Mouse (Mus musculus) ES-Bruce4 (cell line): ENCODE data around the gene Dnase1l2. TPM values are rescaled to one million over a fixed set of nuclear protein-coding genes. Genes with fewer than 3 reads are reported as not detected.

Source experiments
- H3K27ac ChIP-seq: 2 replicates; pipeline ENCODE4 v1.5.1; 2012; ENCODE audit warnings: low read length, inconsistent platforms; ENCODE audit not compliant: insufficient read depth
- H3K27me3 ChIP-seq: 2 replicates; pipeline ENCODE4 v1.6.1; 2012; ENCODE audit warnings: mild to moderate bottlenecking, low read length, inconsistent platforms; ENCODE audit not compliant: control insufficient read depth, poor library complexity, insufficient read depth, severe bottlenecking
- H3K36me3 ChIP-seq: 2 replicates; pipeline ENCODE4 v1.6.1; 2012; ENCODE audit warnings: inconsistent platforms, mild to moderate bottlenecking, low read length, moderate library complexity; ENCODE audit not compliant: control insufficient read depth, poor library complexity, insufficient read depth, severe bottlenecking
- H3K4me1 ChIP-seq: one replicate; pipeline ENCODE4 v1.8.1; 2011; ENCODE audit warnings: low read length; ENCODE audit not compliant: control insufficient read depth, insufficient read depth
- H3K4me3 ChIP-seq: 2 replicates; pipeline ENCODE4 v1.5.1; 2011; ENCODE audit warnings: low read depth, mild to moderate bottlenecking, low read length
- H3K9ac ChIP-seq: 2 replicates; pipeline ENCODE4 v1.6.1; 2012; ENCODE audit warnings: low read depth, mild to moderate bottlenecking, inconsistent platforms; ENCODE audit not compliant: poor library complexity, severe bottlenecking
- H3K9me3 ChIP-seq: replicated peaks from 2 replicates; pipeline ENCODE4 v1.6.1; 2012; ENCODE audit warnings: mild to moderate bottlenecking, low read length, inconsistent platforms; ENCODE audit not compliant: control insufficient read depth, poor library complexity, insufficient read depth, severe bottlenecking
- CTCF ChIP-seq: IDR thresholded peaks from one replicate; pipeline ENCODE4 v1.8.1; 2011; ENCODE audit warnings: low read depth, low read length
- EP300 ChIP-seq: IDR thresholded peaks from 2 replicates; pipeline ENCODE4 v1.6.1; 2011; ENCODE audit warnings: low read depth, low read length; ENCODE audit not compliant: insufficient read depth
- POLR2A ChIP-seq: IDR thresholded peaks from one replicate; pipeline ENCODE4 v1.8.1; 2011; ENCODE audit warnings: low read length; ENCODE audit not compliant: insufficient read depth
- polyA plus RNA-seq: library from polyadenylated mRNA; stranded (reverse); fragments of >200 nt; gene quantifications from 2 replicates; pipeline ENCODE4 v1.2.4, GENCODE M21; 2011; ENCODE audit warnings: low read depth; ENCODE audit not compliant: missing spikeins, insufficient read depth, insufficient read length

Dnase1l2 gene
- polyA plus RNA-seq, 1 experiment = 0.42 TPM

DNA sequence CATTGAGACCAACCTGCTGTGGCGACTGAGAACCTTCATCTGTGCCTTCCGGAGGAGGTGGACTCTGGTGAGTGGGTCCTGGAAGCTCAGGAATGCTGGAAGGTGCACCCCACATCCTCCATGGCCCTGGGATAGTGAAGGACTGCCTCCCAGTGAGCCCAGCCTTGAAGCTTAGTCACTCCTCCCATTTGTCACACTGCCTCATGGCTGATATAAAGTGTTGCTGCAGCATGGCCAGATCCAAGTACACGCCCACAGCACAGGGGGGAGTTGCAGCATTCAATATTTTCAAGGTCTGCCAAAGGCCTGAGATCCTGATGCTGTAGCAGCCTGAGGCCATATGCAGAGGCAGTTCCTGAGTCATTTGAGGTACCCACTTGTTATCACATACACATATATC lies 40.5 kb downstream of the Dnase1l2 start:
- Histone ChIP-seq H3K27me3 (no peaks in the 10 kb centered on the region), H3K27ac (no peak overlapping the region), H3K4me1 (no peaks in the 10 kb centered on the region), H3K9me3 (no peaks in the 10 kb centered on the region), H3K4me3 (no peak overlapping the region), H3K9ac (no peak overlapping the region), H3K36me3 (no peaks in the 10 kb centered on the region)
- TF ChIP-seq CTCF = no peak
- no peak for TF ChIP-seq POLR2A
- TF ChIP-seq EP300 = no peak

- Histone ChIP-seq H3K4me1 (no peaks in the 10 kb centered on the region), H3K27ac (no peak overlapping the region), H3K9me3 (no peaks in the 10 kb centered on the region), H3K27me3 (no peaks in the 10 kb centered on the region), H3K36me3 (no peaks in the 10 kb centered on the region), H3K9ac (no peak overlapping the region), H3K4me3 (no peak overlapping the region)
- no peak for TF ChIP-seq POLR2A
- no peak for TF ChIP-seq CTCF
- no peak for TF ChIP-seq EP300
Measured at GRCm38 (mm10) chr17:24394456-24394855, 48.4 kb downstream of the Dnase1l2 start.

DNA sequence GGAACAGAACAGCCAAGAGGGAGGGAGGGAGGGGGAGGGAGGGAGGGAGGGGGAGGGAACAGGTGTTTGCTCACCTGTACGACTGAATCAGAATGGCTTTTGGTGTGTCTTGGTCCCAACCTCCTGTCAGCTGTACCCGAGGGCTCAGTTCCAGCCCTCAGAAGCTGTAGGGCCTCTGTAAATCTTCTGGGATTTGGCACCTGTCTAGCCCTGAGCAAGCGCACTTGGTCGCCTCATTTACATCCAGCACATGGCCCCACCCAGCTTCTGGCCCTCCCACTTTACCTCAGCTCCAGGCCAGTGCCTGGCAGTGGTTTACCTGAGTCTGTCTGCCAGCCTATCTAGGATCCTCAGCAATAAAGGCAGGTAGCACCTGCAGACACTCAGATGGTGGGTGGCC lies 49.4 kb downstream of the Dnase1l2 start:
- no peaks in the 10 kb centered on the region for H3K27me3 ChIP-seq
- H3K4me1 ChIP-seq = no peaks in the 10 kb centered on the region
- TF ChIP-seq CTCF (no peak), POLR2A (no peak), EP300 (no peak)
- H3K4me3 ChIP-seq = no peak overlapping the region
- H3K9me3 ChIP-seq = no peaks in the 10 kb centered on the region
- no peak overlapping the region for H3K27ac ChIP-seq
- H3K9ac ChIP-seq = no peak overlapping the region
- H3K36me3 ChIP-seq = no peaks in the 10 kb centered on the region

GRCm38 (mm10) chr17:24391149-24391548 lies 51.8 kb downstream of the Dnase1l2 start:
- Histone ChIP-seq H3K27me3 (no peaks in the 10 kb centered on the region), H3K4me3 (no peak overlapping the region), H3K9me3 (no peaks in the 10 kb centered on the region), H3K9ac (no peak overlapping the region), H3K4me1 (no peaks in the 10 kb centered on the region), H3K27ac (no peak overlapping the region), H3K36me3 (no peaks in the 10 kb centered on the region)
- TF ChIP-seq CTCF (peak; percentile 90), POLR2A (no peak)

Other genes starting within 250 kb of the Dnase1l2 start
- 14.4 and 16.6 TPM in 2 replicates for gene Tbc1d24, start 237.5 kb downstream of the Dnase1l2 start, polyA plus RNA-seq
- 0.88 and 0.96 TPM in 2 replicates for gene Ntn3, start 233.6 kb downstream of the Dnase1l2 start, polyA plus RNA-seq
- 21.0 and 24.5 TPM in 2 replicates for gene Tedc2, start 222.3 kb downstream of the Dnase1l2 start, polyA plus RNA-seq
- gene Ccnf, start 191.6 kb downstream of the Dnase1l2 start, polyA plus RNA-seq = 133 and 151 TPM in 2 replicates
- gene Abca17, start 92.0 kb downstream of the Dnase1l2 start, polyA plus RNA-seq = not detected in 2 replicates
- 15.1 and 15.4 TPM in 2 replicates for gene Abca3, start 91.2 kb downstream of the Dnase1l2 start, polyA plus RNA-seq
- gene Rnps1, start 28.5 kb downstream of the Dnase1l2 start, polyA plus RNA-seq = 323 and 334 TPM in 2 replicates
- 46.4 and 46.7 TPM in 2 replicates for gene Eci1, start 16.5 kb downstream of the Dnase1l2 start, polyA plus RNA-seq
- 13.0 and 15.3 TPM in 2 replicates for gene E4f1, start 27.2 kb upstream of the Dnase1l2 start, polyA plus RNA-seq
- gene Pgp, start 27.3 kb upstream of the Dnase1l2 start, polyA plus RNA-seq = 15.4 and 16.4 TPM in 2 replicates
- gene Bricd5, start 30.8 kb upstream of the Dnase1l2 start, polyA plus RNA-seq = not detected in 2 replicates
- gene Mlst8, start 36.0 kb upstream of the Dnase1l2 start, polyA plus RNA-seq = 20.4 and 22.8 TPM in 2 replicates
- gene Caskin1, start 45.5 kb upstream of the Dnase1l2 start, polyA plus RNA-seq = 1.7 and 3.3 TPM in 2 replicates
- gene Traf7, start 84.8 kb upstream of the Dnase1l2 start, polyA plus RNA-seq = 145 and 168 TPM in 2 replicates
- gene Rab26, start 91.1 kb upstream of the Dnase1l2 start, polyA plus RNA-seq = 1.2 and 1.5 TPM in 2 replicates
- 13.0 and 14.8 TPM in 2 replicates for gene Pkd1, start 106.7 kb upstream of the Dnase1l2 start, polyA plus RNA-seq
- gene Tsc2, start 189.5 kb upstream of the Dnase1l2 start, polyA plus RNA-seq = 51.1 and 53.2 TPM in 2 replicates
- gene Nthl1, start 189.6 kb upstream of the Dnase1l2 start, polyA plus RNA-seq = 21.5 and 27.2 TPM in 2 replicates
- gene Slc9a3r2, start 207.2 kb upstream of the Dnase1l2 start, polyA plus RNA-seq = 10.3 and 13.5 TPM in 2 replicates
- 1.6 TPM in 1 of 2 replicates, not detected in the other for gene Npw, start 215.4 kb upstream of the Dnase1l2 start, polyA plus RNA-seq
- gene Zfp598, start 226.6 kb upstream of the Dnase1l2 start, polyA plus RNA-seq = 39.0 and 42.1 TPM in 2 replicates
- gene Syngr3, start 246.8 kb upstream of the Dnase1l2 start, polyA plus RNA-seq = 8.1 and 8.9 TPM in 2 replicates